Mouse (Mus musculus): ENCODE results near the gene Pjvk. TPM values are rescaled to one million over a fixed set of nuclear protein-coding genes. Genes with fewer than 3 reads are reported as not detected.

The Pjvk gene
- total RNA-seq, 2 experiments from 2014 or later = 0.64 to 1.7 TPM

DNA sequence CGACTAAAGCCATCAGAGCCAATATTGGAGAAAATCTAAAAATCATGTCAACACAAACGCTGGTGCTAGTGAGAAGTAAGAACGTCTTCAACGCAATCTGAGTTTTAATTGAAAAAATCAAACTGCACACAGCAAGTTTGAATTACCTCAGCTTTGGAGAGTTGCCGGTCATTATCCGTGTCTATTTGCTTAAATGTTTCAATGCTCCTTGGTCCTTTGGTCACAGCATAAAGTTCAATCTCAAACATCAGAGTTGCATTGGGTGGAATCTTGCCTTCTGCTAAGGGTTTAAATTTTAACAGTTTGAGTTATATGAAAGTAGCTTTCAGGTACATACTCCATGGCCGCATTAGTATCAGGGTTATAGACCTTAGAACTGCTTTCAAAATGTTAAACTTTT lies 17.3 kb downstream of the Pjvk start:
- no peak for DNase-seq (ENCODE audit: low spot score in 2 of 2)

DNA sequence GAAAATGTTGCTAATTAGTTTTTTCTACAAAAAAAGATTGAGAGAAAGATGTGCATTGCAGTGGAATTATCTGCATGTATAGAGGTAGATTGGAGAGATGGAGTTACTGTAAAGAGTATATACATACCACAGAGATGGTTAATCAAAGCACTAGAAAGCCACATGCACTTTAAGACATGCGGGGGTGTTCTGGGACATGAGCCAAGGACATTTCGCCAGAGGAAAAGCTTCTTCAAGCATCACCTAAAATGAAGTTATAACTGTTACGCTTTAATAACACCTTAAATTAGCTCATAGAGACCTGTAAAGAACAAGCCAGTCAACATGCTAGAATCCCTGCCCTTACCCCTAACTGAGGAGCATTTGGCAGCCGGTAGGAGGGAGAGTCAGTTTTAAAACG lies 18.9 kb downstream of the Pjvk start:
- no peak for DNase-seq (ENCODE audit: low spot score in 2 of 2)

DNA sequence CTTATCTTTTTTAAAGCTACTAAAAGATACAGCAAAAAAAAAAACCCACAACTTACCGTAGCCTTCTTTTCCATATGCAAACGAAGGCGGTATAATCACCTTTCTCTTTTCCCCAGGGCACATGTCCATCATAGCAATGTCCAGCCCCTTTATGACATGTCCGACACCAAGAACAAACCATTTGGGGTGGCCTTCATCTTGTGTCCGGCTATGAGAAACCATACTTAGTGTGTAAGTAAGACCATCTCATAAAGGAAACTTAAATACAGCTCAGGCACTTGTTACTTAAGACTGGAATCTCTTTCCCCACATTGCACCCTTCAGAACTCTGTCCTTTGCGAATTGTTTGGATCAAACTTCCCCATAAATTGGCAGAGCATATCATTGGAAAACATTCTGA lies 23.4 kb downstream of the Pjvk start:
- DNase-seq (ENCODE audit: low spot score in 2 of 2) = no peak

DNA sequence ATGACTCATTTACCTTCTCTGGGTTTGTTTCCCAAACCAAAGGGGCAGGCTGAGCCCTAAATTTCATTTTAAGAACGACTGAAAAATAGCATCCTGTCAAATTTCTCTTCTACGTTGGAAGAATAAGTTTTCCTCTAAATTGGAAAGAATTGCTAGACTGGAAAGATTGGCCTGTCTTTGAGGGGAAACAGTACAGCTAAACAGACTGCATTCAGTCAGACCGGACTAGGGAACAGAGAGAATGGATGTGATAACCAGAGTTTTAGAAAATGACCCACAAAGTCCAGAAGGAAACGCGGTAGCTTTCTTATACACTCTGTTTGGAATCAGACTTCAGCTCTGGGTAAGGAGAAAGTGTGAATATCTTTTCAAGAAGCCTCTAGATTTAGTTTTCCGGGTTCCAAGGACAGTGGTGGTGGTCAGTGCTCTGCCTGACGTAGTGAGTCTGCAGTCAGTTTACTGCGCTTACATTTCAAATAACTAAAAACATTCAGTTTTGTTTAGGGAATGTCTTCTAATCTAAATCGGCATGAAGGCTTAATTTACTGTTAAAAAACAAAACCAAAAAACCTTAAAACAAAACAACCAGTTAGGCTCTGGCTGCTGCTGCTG lies 24.0 kb downstream of the Pjvk start:
- no peak for DNase-seq (ENCODE audit: low spot score in 2 of 2)

DNA sequence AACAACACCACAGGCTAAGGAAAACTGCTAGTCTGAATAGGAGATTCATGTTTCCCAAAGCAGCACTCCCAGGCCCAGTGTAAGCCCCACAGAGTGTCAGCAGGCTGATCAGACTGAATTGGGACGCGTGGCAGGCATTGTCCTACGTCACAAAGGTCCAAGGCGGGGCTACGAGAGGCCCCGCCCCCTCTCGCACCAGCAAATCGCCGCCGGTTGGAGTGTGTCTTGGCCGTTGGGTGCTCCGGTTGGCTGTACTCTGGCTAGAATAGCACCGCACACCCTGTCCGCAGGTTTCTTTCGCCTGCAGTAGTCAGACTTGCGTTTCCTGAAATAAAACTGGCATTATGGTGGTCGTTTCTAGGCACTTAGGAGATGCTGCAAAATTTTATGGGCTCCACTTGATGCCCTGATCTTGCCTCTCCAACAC lies 24.7 kb downstream of the Pjvk start, which contains the start of gene Fkbp7:
Gene Fkbp7, minus strand, starts transcription at position 151 of the 427 bp plus-strand sequence.
- DNase-seq (ENCODE audit: low spot score in 2 of 2) = peak; percentile 74 to 83

- DNase-seq (ENCODE audit: low spot score in 2 of 2) = no peak
Observed at GRCm38 (mm10) chr2:76673472-76674081, 25.3 kb downstream of the Pjvk start.

- peak; percentile 55 to 79 for DNase-seq (ENCODE audit: low spot score in 2 of 2)
Observed at GRCm38 (mm10) chr2:76674725-76675427, 26.6 kb downstream of the Pjvk start, which contains the start of gene Plekha3. TSS of gene Plekha3 (plus strand) at chr2:76675281.

GRCm38 (mm10) chr2:76675451-76675850 lies 27.2 kb downstream of the Pjvk start:
- DNase-seq (ENCODE audit: low spot score in 2 of 2) = no peak

DNA sequence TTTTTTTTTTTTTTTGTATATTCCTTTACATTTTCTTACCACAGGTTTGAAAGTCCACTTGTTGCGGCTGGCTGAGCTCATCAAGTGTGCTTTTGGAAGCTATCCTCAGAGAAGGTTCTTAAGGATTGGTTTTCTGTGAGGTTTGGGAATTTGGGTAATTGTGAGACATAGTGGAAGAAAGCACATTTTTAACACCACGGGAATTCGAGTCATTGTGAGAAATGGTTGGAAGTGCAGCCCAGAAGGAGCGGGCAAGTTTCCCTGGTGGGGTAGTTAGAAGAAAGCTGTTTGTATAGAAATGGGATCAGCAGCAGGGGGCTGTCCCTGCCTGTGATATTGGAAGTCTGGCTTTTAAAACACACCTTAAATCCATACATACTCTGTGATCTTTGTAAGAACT lies 27.7 kb downstream of the Pjvk start:
- no peak for DNase-seq (ENCODE audit: low spot score in 2 of 2)

DNA sequence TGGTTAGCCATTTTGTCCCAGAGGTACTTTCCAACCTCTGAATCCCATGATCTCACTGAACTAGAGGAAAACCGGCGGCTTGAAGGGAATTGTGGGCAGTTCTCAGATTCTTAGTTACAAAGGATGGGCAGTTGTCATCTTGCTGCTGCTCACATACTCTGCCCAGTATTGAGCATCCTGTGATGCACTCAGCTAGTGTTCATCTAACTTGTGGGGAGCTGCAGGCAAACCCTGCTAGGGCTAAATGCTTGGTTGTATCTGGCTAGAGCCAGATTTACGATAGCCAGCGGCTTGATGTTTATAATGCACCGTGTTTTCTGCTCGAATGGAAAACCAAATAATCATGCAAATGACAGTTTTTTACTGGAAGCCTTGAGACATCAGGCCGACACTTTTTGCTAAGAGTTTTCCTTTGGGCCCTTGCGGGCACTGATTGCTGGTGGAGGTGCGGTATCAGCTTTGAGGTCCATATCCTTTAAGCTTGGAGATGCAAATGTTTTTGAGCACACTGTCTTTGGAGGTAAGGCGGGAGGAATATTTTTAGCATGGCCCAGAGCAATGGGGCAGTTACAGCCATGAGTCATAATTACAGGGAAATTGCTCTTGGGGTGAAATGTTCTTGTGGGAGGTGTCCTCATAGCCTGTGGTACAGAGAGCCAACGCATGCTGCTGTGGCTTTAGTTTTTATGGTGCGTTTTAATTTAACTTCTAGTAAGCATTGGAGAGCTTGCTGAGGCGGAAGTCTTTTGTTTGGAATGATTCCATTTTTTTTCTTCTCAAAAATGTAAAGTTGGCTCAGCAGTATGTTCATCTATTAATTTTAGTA lies 28.3 kb downstream of the Pjvk start:
- no peak for DNase-seq (ENCODE audit: low spot score in 2 of 2)

GRCm38 (mm10) chr2:76682301-76682700 lies 34.0 kb downstream of the Pjvk start:
- no peak for DNase-seq (ENCODE audit: low spot score in 2 of 2)

DNA sequence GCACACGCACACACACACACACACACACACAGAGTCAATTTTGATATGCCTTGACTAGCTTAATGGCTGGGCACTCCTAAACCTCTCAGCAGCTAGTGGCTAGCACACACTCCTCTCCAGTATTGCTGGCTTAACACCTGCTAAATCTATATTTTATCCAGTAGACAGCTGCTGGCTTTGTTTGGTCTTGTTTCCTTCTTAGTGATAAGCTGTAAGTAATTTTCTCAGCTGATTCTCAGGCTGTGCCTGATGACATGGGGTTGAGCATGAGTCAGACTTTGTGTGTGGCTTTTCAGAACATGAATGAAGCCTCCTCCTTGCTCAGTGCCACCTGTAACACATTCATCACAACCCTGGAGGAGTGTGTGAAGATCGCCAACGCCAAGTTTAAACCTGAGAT lies 38.7 kb downstream of the Pjvk start:
- no peak for DNase-seq (ENCODE audit: low spot score in 2 of 2)

- no peak for DNase-seq (ENCODE audit: low spot score in 2 of 2)
Observed at GRCm38 (mm10) chr2:76687608-76688007, 39.3 kb downstream of the Pjvk start.

- DNase-seq (ENCODE audit: low spot score in 2 of 2) = no peak
Observed at GRCm38 (mm10) chr2:76688162-76688561, 39.9 kb downstream of the Pjvk start.

GRCm38 (mm10) chr2:76690436-76691204 lies 42.3 kb downstream of the Pjvk start:
- no peak for DNase-seq (ENCODE audit: low spot score in 2 of 2)

- no peak for DNase-seq (ENCODE audit: low spot score in 2 of 2)
Observed at GRCm38 (mm10) chr2:76693765-76694164, 45.5 kb downstream of the Pjvk start.

GRCm38 (mm10) chr2:76695290-76695689 lies 47.0 kb downstream of the Pjvk start:
- DNase-seq (ENCODE audit: low spot score in 2 of 2) = no peak

DNA sequence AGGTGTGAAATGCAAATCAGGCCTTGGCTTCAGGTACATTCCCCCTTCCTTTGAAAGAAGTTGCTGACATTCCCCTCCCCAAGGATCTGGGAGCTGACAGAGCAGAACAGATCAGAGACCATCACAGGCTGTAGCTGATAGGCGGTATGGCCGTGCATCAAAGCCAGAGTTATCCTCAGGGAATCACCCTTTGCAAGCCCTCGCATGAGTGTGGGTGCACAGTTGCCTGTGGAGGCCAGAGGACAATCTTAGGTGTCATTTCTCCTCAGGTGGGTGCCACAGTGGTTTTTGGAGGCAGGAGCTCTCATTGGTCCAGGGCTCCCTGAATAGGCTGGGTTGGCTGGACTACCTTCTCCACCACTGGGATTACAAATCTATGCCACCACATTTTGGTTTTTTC lies 53.9 kb downstream of the Pjvk start:
- DNase-seq (ENCODE audit: low spot score in 2 of 2) = no peak

GRCm38 (mm10) chr2:76702751-76703150 lies 54.5 kb downstream of the Pjvk start:
- DNase-seq (ENCODE audit: low spot score in 2 of 2) = no peak

DNA sequence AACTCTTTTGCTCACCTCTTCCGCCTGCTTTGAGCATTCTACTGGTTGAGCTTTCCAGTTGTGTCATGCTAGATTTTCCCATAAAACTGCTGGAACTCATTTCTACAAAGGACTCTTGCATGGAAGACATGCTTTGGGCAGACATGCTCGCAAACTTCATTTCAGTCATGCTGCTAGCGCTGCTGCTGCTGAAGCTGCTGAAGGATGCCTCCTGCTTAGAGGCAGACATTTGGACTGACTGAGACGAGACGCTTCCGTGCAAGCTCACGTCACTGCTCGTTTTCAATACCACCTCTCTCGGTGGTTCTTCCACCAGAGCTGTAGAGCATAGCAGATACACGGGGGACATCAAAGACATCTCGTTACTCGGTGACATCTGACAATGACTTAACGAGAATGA lies 57.4 kb downstream of the Pjvk start:
- no peak for DNase-seq (ENCODE audit: low spot score in 2 of 2)
